ENCODE assay signal across 8 mouse cellular contexts in the genomic region with DNA sequence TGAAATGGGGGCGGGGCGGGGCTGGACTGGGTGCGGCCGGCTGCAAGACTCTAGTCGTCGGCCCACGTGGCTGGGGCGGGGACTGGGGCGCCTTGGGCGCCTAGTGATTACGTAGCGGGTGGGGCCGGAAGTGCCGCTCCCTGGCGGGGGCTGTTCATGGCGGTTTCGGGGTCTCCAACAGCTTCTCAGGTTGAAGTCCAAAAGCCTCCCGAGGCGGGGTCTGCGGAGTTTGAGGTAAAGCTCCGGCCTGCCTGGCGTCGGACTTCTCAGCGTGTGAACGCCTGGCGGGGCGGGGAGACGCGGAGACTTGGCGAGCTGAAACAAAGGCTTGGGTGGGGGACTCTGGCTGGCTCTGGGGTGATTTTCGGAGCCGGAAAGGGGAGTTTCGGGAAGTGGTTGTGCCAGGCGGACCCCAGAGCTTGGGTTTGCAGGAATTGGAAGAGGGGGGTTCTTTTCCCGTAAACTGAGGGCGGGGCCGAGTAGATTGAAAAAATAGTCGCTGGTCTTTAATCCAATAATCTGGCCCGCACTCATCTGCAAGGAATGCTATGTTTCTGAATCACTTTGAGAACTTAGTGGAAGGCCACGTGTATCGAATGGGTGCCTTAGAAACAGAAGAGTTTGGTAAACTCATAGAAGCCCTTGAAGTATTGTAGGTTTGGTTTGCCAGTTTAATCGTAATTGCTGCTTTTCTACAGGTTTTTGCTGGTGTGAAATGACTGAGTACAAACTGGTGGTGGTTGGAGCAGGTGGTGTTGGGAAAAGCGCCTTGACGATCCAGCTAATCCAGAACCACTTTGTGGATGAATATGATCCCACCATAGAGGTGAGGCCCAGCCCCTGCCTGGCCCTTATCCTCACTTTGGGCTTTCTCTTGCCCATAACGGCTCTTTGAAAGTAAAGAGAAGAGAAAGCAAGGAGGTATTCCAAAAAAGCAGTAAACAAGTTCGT. TPM values are rescaled to one million over a fixed set of nuclear protein-coding genes. Genes with fewer than 3 reads are reported as not detected.
DNase-seq lines count a peak whose midpoint lies in the region; ATAC-seq lines count a peak whose summit lies in the region.

TSS of gene Nras (plus strand) at position 79 of the 951 bp plus-strand sequence.

- peak within 1 kb of the TSS; percentile 98 for H3K27ac ChIP-seq in intestine, embryonic 14.5 days (ENCODE audit: low read depth)

- peaks cover 5% of the 10 kb centered on the region; the same call in 1 of the 2 replicates for H3K4me1 ChIP-seq in intestine, embryonic 14.5 days (replicated peaks; ENCODE audit: control insufficient read depth, insufficient read depth, low read length)

- H3K4me2 ChIP-seq in intestine, embryonic 14.5 days (ENCODE audit: low read length) = peak within 1 kb of the TSS; percentile 84

- peaks cover 72% of the 10 kb centered on the region for H3K36me3 ChIP-seq in intestine, embryonic 14.5 days (ENCODE audit: control insufficient read depth, insufficient read depth, low read length)

- DNase-seq in adrenal gland, adult (ENCODE audit: inconsistent age in 2 of 2, low spot score in 1 of 2) = peak; percentile 96 to 98
- peak; percentile 97 for DNase-seq in embryo, embryonic 10.5 days (ENCODE audit: low spot score)
- DNase-seq in gastrocnemius, postnatal 25 days = peak; percentile 94
- DNase-seq in intestine, embryonic 14.5 days (ENCODE audit: low spot score) = peak; percentile 99
- peak; percentile 91 to 93 for DNase-seq in left cerebral cortex, postnatal 14 days (ENCODE audit: low spot score in 2 of 2)
- DNase-seq in mesoderm, embryonic 11.5 days (ENCODE audit: low read depth, low spot score) = peak; percentile 94
- DNase-seq in right cerebral cortex, postnatal 36 days (ENCODE audit: low spot score in 2 of 2) = peak; percentile 88
- DNase-seq in yolk sac, embryonic 10.5 days (ENCODE audit: low spot score) = peak; percentile 97

- no peaks in the 10 kb centered on the region for H3K27me3 ChIP-seq in intestine, embryonic 14.5 days (replicated peaks; ENCODE audit: control insufficient read depth, insufficient read depth, low read length)

- ATAC-seq in intestine, embryonic 14.5 days (replicated peaks; ENCODE audit: low FRiP score, low TSS enrichment, low read depth) = peak; percentile 97

- H3K9me3 ChIP-seq in intestine, embryonic 14.5 days (ENCODE audit: control insufficient read depth, low read length) = no peaks in the 10 kb centered on the region

- H3K9ac ChIP-seq in intestine, embryonic 14.5 days (ENCODE audit: low read length) = peak within 1 kb of the TSS; percentile 88

- peak within 1 kb of the TSS; percentile 87 for H3K4me3 ChIP-seq in intestine, embryonic 14.5 days (ENCODE audit: low read depth, low read length)

- intact Hi-C loops in left cerebral cortex, postnatal 14 days (cut with DNase I) = loop anchor here (1.0 to 10.0 kb wide), 2 partner anchors 113 to 296 kb away; partner anchors contain the start of gene Bcas2

- whole genome bisulfite sequencing in intestine, embryonic 14.5 days = 2% methylated on average over 46 of the region's 46 CpGs

RNA-seq across cellular contexts. Expression of gene Nras, which starts in this region (rescaled TPM):
- 10 to 100 TPM; 46.3 to 53.7 TPM for total RNA-seq in gastrocnemius, postnatal 25 days (2021)
- polyA plus RNA-seq in intestine, embryonic 14.5 days (2014; fragmentation: Nextera tagmentation; extraction: Ambion mirVana) = 103 and 122 TPM in 2 replicates
- total RNA-seq in left cerebral cortex, postnatal 14 days (2021) = 100 to 1,000 TPM; 114 to 125 TPM

Comparison
In these comparisons a context has a peak if more than half of its experiments do, and no peak if none do; other contexts are left out.
1. Peak in every context shown above with its lines: DNase-seq, ATAC-seq, H3K4me3 ChIP-seq and H3K27ac ChIP-seq.